Mouse (Mus musculus) bone marrow, adult 2 months (tissue): ENCODE results near the gene Lrp10.

Source experiments
- CTCF ChIP-seq: fragments of 200-500 bp; IDR thresholded peaks from 2 replicates; pipeline ENCODE4 v1.5.1; 2011; ENCODE audit warnings: low read length, control low read depth; ENCODE audit not compliant: control insufficient read depth, insufficient read depth
- POLR2A ChIP-seq: fragments of 200-500 bp; IDR thresholded peaks from 2 replicates; pipeline ENCODE4 v1.6.1; 2011; ENCODE audit warnings: low read depth, mild to moderate bottlenecking, control low read depth, low read length, borderline replicate concordance; ENCODE audit not compliant: control insufficient read depth

- no peak for TF ChIP-seq CTCF
- TF ChIP-seq POLR2A: no peak
Observed at GRCm38 (mm10) chr14:54485899-54486298, 22.0 kb downstream of the Lrp10 start.
